Mouse (Mus musculus): ENCODE results near the gene Fbrs. TPM values are rescaled to one million over a fixed set of nuclear protein-coding genes. Genes with fewer than 3 reads are reported as not detected.
"Not testable (repeated sequence)": the region's sequence is repeated elsewhere in the genome, so short reads cannot be mapped to it uniquely, and the experiment has no call there.

The Fbrs gene
- polyA plus RNA-seq, 1 experiment from 2014 or later: 10.4 TPM

DNA sequence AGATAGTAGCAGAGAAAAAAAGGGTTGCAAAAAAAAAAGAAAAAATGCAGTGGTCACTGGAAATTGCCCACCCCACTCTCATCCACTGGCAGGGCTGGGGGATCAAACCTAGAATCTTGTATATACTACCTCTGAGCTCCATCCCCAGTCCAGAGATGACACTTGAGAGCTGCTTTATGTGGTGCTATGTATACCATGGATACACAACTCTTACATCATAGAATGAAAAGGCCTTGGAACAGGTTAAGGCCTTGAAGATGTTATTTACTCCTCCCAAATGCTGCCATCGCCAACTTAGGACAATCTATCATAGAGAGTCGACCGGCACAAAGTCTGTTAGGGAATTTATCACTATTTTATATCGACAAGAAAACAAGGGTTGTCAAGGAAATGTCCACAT is 2.1 kb upstream of the Fbrs start:
- Histone ChIP-seq H3K4me3 (ENCODE audit: control insufficient read depth in 1 of 2, insufficient read depth in 1 of 2, low read depth in 1 of 2, low read length in 2 of 2) (peak overlapping the region in 1 of 2 experiments; percentile 99; a peak in 3 of 4 replicates), H3K9ac (ENCODE audit: low read length) (peak overlapping the region; percentile 97), H3K27ac (replicated peaks in 1 of 2; ENCODE audit: control insufficient read depth in 1 of 2, insufficient read depth in 1 of 2, low read depth in 2 of 2, low read length in 2 of 2) (peak overlapping the region; percentile 73 to 94; a peak in 3 of 4 replicates), H3K36me3 (ENCODE audit: control insufficient read depth, insufficient read depth, low read length) (peaks cover 55% of the 10 kb centered on the region), H3K4me2 (ENCODE audit: low read length) (peak overlapping the region; percentile 88), H3K9me3 (ENCODE audit: control insufficient read depth, low read length) (no peaks in the 10 kb centered on the region), H3K4me1 (ENCODE audit: control insufficient read depth in 2 of 2, insufficient read depth in 2 of 2, low read length in 2 of 2) (peaks cover 7 to 30% of the 10 kb centered on the region in 2 experiments; a peak in 3 of 4 replicates), H3K27me3 (ENCODE audit: control insufficient read depth, insufficient read depth, low read length) (no peaks in the 10 kb centered on the region)
- 71% methylated on average over 4 of the region's 4 CpGs for WGBS
- no peak for ATAC-seq (ENCODE audit: insufficient number of reproducible peaks, insufficient read depth, low FRiP score, low read depth)

DNA sequence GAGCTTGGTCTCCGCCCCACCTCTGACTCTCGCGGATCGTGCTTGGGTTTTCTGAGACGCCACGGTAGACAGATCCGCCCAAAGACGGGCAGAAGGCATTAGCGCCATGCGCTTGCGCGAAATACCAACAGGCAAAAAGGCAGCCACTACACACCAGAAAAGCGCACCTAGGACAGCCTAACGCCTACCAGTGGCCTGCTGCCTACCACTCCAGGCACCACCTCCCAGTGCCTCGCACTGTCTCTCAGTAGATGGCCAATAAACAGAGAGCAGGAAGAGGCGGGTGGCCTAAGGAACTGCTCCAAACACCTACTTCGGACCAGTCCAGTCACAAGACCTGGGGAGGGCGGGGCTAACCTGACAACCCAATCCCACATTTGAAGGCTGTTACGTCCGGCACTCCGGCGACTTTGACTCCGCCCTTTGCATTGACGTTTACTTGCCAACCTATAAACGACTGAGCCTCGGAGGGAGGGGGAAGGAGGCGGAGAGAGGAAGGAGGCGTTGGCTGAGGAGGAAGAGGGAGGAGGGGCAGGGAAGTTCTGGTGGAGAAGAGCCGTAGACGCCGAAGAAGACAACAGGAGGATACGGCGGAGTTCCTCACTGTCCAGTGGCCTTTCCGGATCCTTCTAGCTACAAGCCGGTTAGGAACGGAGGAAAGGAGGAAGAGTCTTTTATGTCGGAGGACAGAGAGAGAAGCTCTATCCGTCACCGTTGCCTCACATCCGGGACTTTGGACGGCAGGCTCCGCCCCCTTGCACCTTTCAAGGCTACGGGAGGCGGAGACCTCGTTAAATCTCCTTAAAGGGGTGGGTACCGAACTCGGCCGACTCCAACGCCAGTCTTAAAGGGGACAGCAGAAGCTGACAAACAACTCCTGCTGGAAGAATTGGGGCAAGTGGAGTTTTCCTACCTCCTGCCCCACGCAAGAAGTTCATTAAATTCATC is 1.0 kb upstream of the Fbrs start:
- peak overlapping the region; percentile 99 for H3K4me3 ChIP-seq (ENCODE audit: control insufficient read depth in 1 of 2, insufficient read depth in 1 of 2, low read depth in 1 of 2, low read length in 2 of 2)
- peaks cover 3 to 22% of the 10 kb centered on the region in 2 experiments; a peak in 3 of 4 replicates for H3K4me1 ChIP-seq (ENCODE audit: control insufficient read depth in 2 of 2, insufficient read depth in 2 of 2, low read length in 2 of 2)
- H3K27ac ChIP-seq (replicated peaks in 1 of 2; ENCODE audit: control insufficient read depth in 1 of 2, insufficient read depth in 1 of 2, low read depth in 2 of 2, low read length in 2 of 2): peak overlapping the region; percentile 94 to 98
- under 1% methylated on average over 50 of the region's 50 CpGs for WGBS
- ATAC-seq (ENCODE audit: insufficient number of reproducible peaks, insufficient read depth, low FRiP score, low read depth): peak; percentile 91
- H3K4me2 ChIP-seq (ENCODE audit: low read length): peak overlapping the region; percentile 88
- H3K36me3 ChIP-seq (ENCODE audit: control insufficient read depth, insufficient read depth, low read length): peaks cover 66% of the 10 kb centered on the region
- no peaks in the 10 kb centered on the region for H3K27me3 ChIP-seq (ENCODE audit: control insufficient read depth, insufficient read depth, low read length)
- H3K9me3 ChIP-seq (ENCODE audit: control insufficient read depth, low read length): no peaks in the 10 kb centered on the region
- H3K9ac ChIP-seq (ENCODE audit: low read length): peak overlapping the region; percentile 97

DNA sequence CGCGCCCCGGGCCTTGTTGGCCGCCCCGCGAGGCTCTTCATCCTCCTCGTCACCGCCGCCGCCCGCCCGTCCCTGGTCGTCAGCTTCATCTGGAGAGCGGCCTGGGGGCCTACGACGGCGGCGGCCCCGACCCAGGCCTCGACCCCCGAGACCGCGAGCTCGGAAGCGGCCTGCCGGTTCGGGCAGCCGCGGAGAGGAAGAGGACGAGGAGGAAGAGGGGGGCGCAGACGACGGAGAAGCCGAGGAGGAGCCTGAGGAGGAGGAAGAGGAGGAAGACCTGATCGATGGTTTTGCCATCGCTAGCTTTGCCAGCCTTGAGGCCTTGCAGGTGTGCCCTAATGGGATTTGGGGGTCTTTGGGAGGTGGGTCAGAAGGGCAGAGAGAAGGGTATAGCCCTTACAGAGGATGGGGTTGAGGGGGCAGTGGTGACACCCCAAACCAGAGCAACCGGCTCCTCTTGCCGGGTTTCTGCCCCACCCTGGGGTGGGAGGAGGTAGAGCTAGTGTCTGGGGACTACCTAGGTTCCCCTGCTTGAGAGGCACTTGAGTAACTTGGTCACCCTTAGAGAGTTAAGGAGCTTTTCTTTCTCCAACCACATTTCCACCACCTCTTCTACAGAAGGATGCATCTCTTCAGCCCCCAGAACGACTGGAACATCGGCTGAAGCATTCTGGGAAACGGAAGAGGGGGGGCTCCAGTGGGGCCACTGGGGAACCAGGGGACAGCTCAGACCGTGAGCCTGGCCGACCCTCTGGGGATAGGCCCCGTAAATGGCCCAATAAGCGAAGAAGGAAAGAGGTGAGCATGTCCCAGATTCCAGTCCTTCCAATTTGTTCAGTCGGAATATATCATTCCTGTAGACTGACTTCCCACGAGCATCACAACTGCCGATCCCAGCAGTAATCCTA is 573 bp downstream of the Fbrs start:
- Histone ChIP-seq H3K27ac (replicated peaks in 1 of 2; ENCODE audit: control insufficient read depth in 1 of 2, insufficient read depth in 1 of 2, low read depth in 2 of 2, low read length in 2 of 2) (peak overlapping the region; percentile 94 to 98), H3K4me2 (ENCODE audit: low read length) (peak overlapping the region; percentile 88), H3K9me3 (ENCODE audit: control insufficient read depth, low read length) (no peaks in the 10 kb centered on the region), H3K36me3 (ENCODE audit: control insufficient read depth, insufficient read depth, low read length) (peaks cover 66% of the 10 kb centered on the region), H3K27me3 (ENCODE audit: control insufficient read depth, insufficient read depth, low read length) (no peaks in the 10 kb centered on the region), H3K4me3 (ENCODE audit: control insufficient read depth in 1 of 2, insufficient read depth in 1 of 2, low read depth in 1 of 2, low read length in 2 of 2) (peak overlapping the region; percentile 99), H3K4me1 (ENCODE audit: control insufficient read depth in 2 of 2, insufficient read depth in 2 of 2, low read length in 2 of 2) (peaks cover 3 to 22% of the 10 kb centered on the region in 2 experiments; a peak in 3 of 4 replicates), H3K9ac (ENCODE audit: low read length) (peak overlapping the region; percentile 97)
- 4% methylated on average over 48 of the region's 48 CpGs for WGBS
- ATAC-seq (ENCODE audit: insufficient number of reproducible peaks, insufficient read depth, low FRiP score, low read depth): no peak

DNA sequence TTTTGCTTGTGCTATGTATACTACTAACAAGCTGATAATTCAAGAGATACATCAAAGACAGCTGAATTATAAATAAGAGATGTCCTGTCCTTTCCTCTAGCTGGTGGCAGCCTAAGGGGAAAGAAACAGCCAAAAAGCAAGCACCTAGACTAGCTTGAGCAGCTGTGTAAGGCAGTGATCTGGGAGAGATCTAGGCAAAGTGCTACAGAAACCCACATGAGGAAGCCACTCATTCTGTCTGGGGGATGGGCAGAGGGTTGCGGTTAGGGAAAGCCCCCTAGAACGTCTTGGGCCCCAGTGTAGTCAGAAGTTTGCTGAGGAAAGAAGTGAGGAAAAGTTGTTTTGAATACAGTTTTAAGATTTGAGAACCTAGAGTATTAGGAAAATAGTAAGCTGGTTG is 1.3 kb downstream of the Fbrs start:
- no peaks in the 10 kb centered on the region for H3K27me3 ChIP-seq (ENCODE audit: control insufficient read depth, insufficient read depth, low read length)
- ATAC-seq (ENCODE audit: insufficient number of reproducible peaks, insufficient read depth, low FRiP score, low read depth): no peak
- H3K9me3 ChIP-seq (ENCODE audit: control insufficient read depth, low read length): no peaks in the 10 kb centered on the region
- H3K27ac ChIP-seq (replicated peaks in 1 of 2; ENCODE audit: control insufficient read depth in 1 of 2, insufficient read depth in 1 of 2, low read depth in 2 of 2, low read length in 2 of 2): no peak overlapping the region
- peaks cover 66% of the 10 kb centered on the region for H3K36me3 ChIP-seq (ENCODE audit: control insufficient read depth, insufficient read depth, low read length)
- H3K4me3 ChIP-seq (ENCODE audit: control insufficient read depth in 1 of 2, insufficient read depth in 1 of 2, low read depth in 1 of 2, low read length in 2 of 2): peak overlapping the region; percentile 99
- WGBS: 63% methylated on average over 2 of the region's 2 CpGs
- peak overlapping the region; percentile 88 for H3K4me2 ChIP-seq (ENCODE audit: low read length)
- peaks cover 3 to 22% of the 10 kb centered on the region in 2 experiments; a peak in 3 of 4 replicates for H3K4me1 ChIP-seq (ENCODE audit: control insufficient read depth in 2 of 2, insufficient read depth in 2 of 2, low read length in 2 of 2)
- peak overlapping the region; percentile 97 for H3K9ac ChIP-seq (ENCODE audit: low read length)

DNA sequence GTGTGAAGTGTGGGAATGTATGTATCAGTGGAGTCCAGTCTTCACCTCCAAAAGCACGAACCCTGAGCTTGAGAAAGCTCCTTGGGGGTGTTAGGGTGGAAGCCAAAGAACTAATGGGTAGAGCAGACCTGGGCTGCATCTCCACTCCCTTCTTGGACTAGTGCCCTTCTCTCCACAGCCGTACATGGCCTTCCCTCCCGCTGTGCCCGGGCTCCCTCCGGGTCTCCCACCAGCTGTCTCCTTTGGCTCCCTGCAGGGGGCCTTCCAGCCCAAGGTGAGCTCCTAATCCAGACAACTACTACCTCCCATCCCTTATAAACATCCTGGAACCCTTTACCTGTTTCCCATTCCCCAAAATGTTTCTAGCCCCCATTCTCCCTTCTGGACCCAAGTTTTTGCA is 6.4 kb downstream of the Fbrs start:
- Histone ChIP-seq H3K27me3 (ENCODE audit: control insufficient read depth, insufficient read depth, low read length) (no peaks in the 10 kb centered on the region), H3K4me1 (ENCODE audit: control insufficient read depth in 2 of 2, insufficient read depth in 2 of 2, low read length in 2 of 2) (peaks cover 0 to 5% of the 10 kb centered on the region in 2 experiments; a peak in 2 of 4 replicates), H3K4me3 (ENCODE audit: control insufficient read depth in 1 of 2, insufficient read depth in 1 of 2, low read depth in 1 of 2, low read length in 2 of 2) (no peak overlapping the region), H3K36me3 (ENCODE audit: control insufficient read depth, insufficient read depth, low read length) (peaks cover 97% of the 10 kb centered on the region), H3K4me2 (ENCODE audit: low read length) (no peak overlapping the region), H3K27ac (replicated peaks in 1 of 2; ENCODE audit: control insufficient read depth in 1 of 2, insufficient read depth in 1 of 2, low read depth in 2 of 2, low read length in 2 of 2) (no peak overlapping the region), H3K9me3 (ENCODE audit: control insufficient read depth, low read length) (no peaks in the 10 kb centered on the region), H3K9ac (ENCODE audit: low read length) (no peak overlapping the region)
- ATAC-seq (ENCODE audit: insufficient number of reproducible peaks, insufficient read depth, low FRiP score, low read depth): no peak
- 72% methylated on average over 5 of the region's 5 CpGs for WGBS

DNA sequence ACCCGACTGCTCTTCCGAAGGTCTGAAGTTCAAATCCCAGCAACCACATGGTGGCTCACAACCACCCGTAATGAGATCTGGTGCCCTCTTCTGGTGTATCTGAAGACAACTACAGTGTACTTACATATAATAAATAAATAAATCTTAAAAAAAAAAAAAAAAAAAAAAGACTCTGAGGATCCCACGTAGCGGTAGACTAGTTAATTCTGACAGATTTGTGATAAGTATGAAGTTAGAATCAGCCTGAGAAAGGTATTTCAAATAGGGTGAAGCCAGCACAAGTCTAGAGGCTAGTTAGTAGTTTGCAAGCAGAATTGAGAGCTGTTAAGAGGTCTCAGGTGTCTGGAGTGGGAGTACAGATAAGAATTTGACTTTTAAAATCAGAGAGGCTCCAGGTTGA is 9.4 kb downstream of the Fbrs start:
- whole genome bisulfite sequencing: 83% methylated on average over 4 of the region's 5 CpGs
- H3K9ac ChIP-seq (ENCODE audit: low read length); H3K9me3 ChIP-seq (ENCODE audit: control insufficient read depth, low read length); H3K4me3 ChIP-seq (ENCODE audit: control insufficient read depth in 1 of 2, insufficient read depth in 1 of 2, low read depth in 1 of 2, low read length in 2 of 2); H3K27me3 ChIP-seq (ENCODE audit: control insufficient read depth, insufficient read depth, low read length); ATAC-seq (ENCODE audit: insufficient number of reproducible peaks, insufficient read depth, low FRiP score, low read depth); H3K4me1 ChIP-seq (ENCODE audit: control insufficient read depth in 2 of 2, insufficient read depth in 2 of 2, low read length in 2 of 2); H3K4me2 ChIP-seq (ENCODE audit: low read length); H3K27ac ChIP-seq (replicated peaks in 1 of 2; ENCODE audit: control insufficient read depth in 1 of 2, insufficient read depth in 1 of 2, low read depth in 2 of 2, low read length in 2 of 2): not testable (repeated sequence)
- peaks cover 89% of the 10 kb centered on the region for H3K36me3 ChIP-seq (ENCODE audit: control insufficient read depth, insufficient read depth, low read length)

DNA sequence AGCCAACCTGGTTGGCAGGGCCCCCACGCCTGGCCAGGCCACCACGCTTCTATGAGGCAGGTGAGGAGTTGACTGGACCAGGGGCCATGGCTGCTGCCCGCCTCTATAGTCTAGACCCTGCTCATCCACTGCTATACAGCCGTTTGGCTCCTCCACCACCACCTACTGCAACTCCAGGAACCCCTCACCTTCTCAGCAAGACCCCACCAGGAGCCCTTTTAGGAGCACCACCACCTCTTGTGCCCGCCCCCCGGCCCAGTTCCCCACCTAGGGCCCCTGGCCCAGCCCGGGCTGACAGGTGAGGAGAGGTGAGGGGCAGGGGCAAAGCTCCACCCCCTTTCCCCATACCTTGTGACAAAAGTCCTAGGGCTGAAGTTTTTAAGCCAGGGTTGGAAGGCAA is 11.0 kb downstream of the Fbrs start:
- 91% methylated on average over 7 of the region's 7 CpGs for WGBS
- ATAC-seq (ENCODE audit: insufficient number of reproducible peaks, insufficient read depth, low FRiP score, low read depth): no peak
- no peaks in the 10 kb centered on the region for H3K27me3 ChIP-seq (ENCODE audit: control insufficient read depth, insufficient read depth, low read length)
- H3K4me2 ChIP-seq (ENCODE audit: low read length): no peak overlapping the region
- no peaks in the 10 kb centered on the region for H3K9me3 ChIP-seq (ENCODE audit: control insufficient read depth, low read length)
- no peak overlapping the region for H3K27ac ChIP-seq (replicated peaks in 1 of 2; ENCODE audit: control insufficient read depth in 1 of 2, insufficient read depth in 1 of 2, low read depth in 2 of 2, low read length in 2 of 2)
- peaks cover 0 to 8% of the 10 kb centered on the region in 2 experiments; a peak in 1 of 4 replicates for H3K4me1 ChIP-seq (ENCODE audit: control insufficient read depth in 2 of 2, insufficient read depth in 2 of 2, low read length in 2 of 2)
- H3K4me3 ChIP-seq (ENCODE audit: control insufficient read depth in 1 of 2, insufficient read depth in 1 of 2, low read depth in 1 of 2, low read length in 2 of 2): no peak overlapping the region
- H3K9ac ChIP-seq (ENCODE audit: low read length): no peak overlapping the region
- peaks cover 72% of the 10 kb centered on the region for H3K36me3 ChIP-seq (ENCODE audit: control insufficient read depth, insufficient read depth, low read length)

Data from heart, embryonic 14.5 days (tissue).